Mouse (Mus musculus) ES-Bruce4 (cell line): Measurements from ENCODE around the gene Podn.

Source experiments
- CTCF ChIP-seq: IDR thresholded peaks from one replicate; pipeline ENCODE4 v1.8.1; 2011; ENCODE audit warnings: low read depth, low read length
- POLR2A ChIP-seq: IDR thresholded peaks from one replicate; pipeline ENCODE4 v1.8.1; 2011; ENCODE audit warnings: low read length; ENCODE audit not compliant: insufficient read depth

GRCm38 (mm10) chr4:108116466-108116865, 20.2 kb upstream of the Podn start:
- TF ChIP-seq POLR2A, result no peak
- no peak for TF ChIP-seq CTCF
